Mouse (Mus musculus): ENCODE results near the gene Gm45062. TPM values are rescaled to one million over a fixed set of nuclear protein-coding genes. Genes with fewer than 3 reads are reported as not detected.

The Gm45062 gene
- polyA plus RNA-seq, 1 experiment: not detected

GRCm38 (mm10) chr6:8430610-8431234 is 171.5 kb downstream of the Gm45062 start:
- TF ChIP-seq CTCF (IDR thresholded peaks at IDR 0.05; ENCODE audit: insufficient read depth, low read depth, low read length) (no peak), POLR2A (IDR thresholded peaks at IDR 0.05; ENCODE audit: insufficient read depth, low read depth, low read length) (no peak)
- Histone ChIP-seq H3K4me3 (ENCODE audit: insufficient read depth, low read depth, low read length) (no peak overlapping the region), H3K4me1 (ENCODE audit: control insufficient read depth, insufficient read depth, low read length) (no peaks in the 10 kb centered on the region), H3K27ac (ENCODE audit: insufficient read depth, low read depth, low read length) (no peak overlapping the region)
- WGBS: 95% methylated on average over 9 of the region's 9 CpGs

GRCm38 (mm10) chr6:8433179-8433578 is 173.9 kb downstream of the Gm45062 start:
- Histone ChIP-seq H3K27ac (ENCODE audit: insufficient read depth, low read depth, low read length) (no peak overlapping the region), H3K4me3 (ENCODE audit: insufficient read depth, low read depth, low read length) (no peak overlapping the region), H3K4me1 (ENCODE audit: control insufficient read depth, insufficient read depth, low read length) (no peaks in the 10 kb centered on the region)
- WGBS: 71% methylated on average over 9 of the region's 9 CpGs
- TF ChIP-seq POLR2A (IDR thresholded peaks at IDR 0.05; ENCODE audit: insufficient read depth, low read depth, low read length): no peak
- no peak for TF ChIP-seq CTCF (IDR thresholded peaks at IDR 0.05; ENCODE audit: insufficient read depth, low read depth, low read length)

- Histone ChIP-seq H3K4me3 (ENCODE audit: insufficient read depth, low read depth, low read length) (no peak overlapping the region), H3K27ac (ENCODE audit: insufficient read depth, low read depth, low read length) (no peak overlapping the region), H3K4me1 (ENCODE audit: control insufficient read depth, insufficient read depth, low read length) (no peaks in the 10 kb centered on the region)
- TF ChIP-seq POLR2A (IDR thresholded peaks at IDR 0.05; ENCODE audit: insufficient read depth, low read depth, low read length): no peak
- no peak for TF ChIP-seq CTCF (IDR thresholded peaks at IDR 0.05; ENCODE audit: insufficient read depth, low read depth, low read length)
- WGBS: 96% methylated on average over 3 of the region's 3 CpGs
Observed at GRCm38 (mm10) chr6:8437937-8438336, 178.7 kb downstream of the Gm45062 start.

- TF ChIP-seq POLR2A (IDR thresholded peaks at IDR 0.05; ENCODE audit: insufficient read depth, low read depth, low read length) (no peak), CTCF (IDR thresholded peaks at IDR 0.05; ENCODE audit: insufficient read depth, low read depth, low read length) (no peak)
- Histone ChIP-seq H3K4me3 (ENCODE audit: insufficient read depth, low read depth, low read length) (no peak overlapping the region), H3K27ac (ENCODE audit: insufficient read depth, low read depth, low read length) (no peak overlapping the region), H3K4me1 (ENCODE audit: control insufficient read depth, insufficient read depth, low read length) (no peaks in the 10 kb centered on the region)
- 90% methylated on average over 3 of the region's 3 CpGs for WGBS
Observed at GRCm38 (mm10) chr6:8441814-8442213, 182.6 kb downstream of the Gm45062 start.

- Histone ChIP-seq H3K27ac (ENCODE audit: insufficient read depth, low read depth, low read length) (no peak overlapping the region), H3K4me3 (ENCODE audit: insufficient read depth, low read depth, low read length) (no peak overlapping the region), H3K4me1 (ENCODE audit: control insufficient read depth, insufficient read depth, low read length) (no peaks in the 10 kb centered on the region)
- WGBS: 63% methylated on average over 5 of the region's 5 CpGs
- TF ChIP-seq CTCF (IDR thresholded peaks at IDR 0.05; ENCODE audit: insufficient read depth, low read depth, low read length): no peak
- no peak for TF ChIP-seq POLR2A (IDR thresholded peaks at IDR 0.05; ENCODE audit: insufficient read depth, low read depth, low read length)
Observed at GRCm38 (mm10) chr6:8446786-8447185, 187.5 kb downstream of the Gm45062 start.

- H3K27ac ChIP-seq (ENCODE audit: insufficient read depth, low read depth, low read length): no peak overlapping the region
- H3K4me1 ChIP-seq (ENCODE audit: control insufficient read depth, insufficient read depth, low read length): no peaks in the 10 kb centered on the region
- no peak overlapping the region for H3K4me3 ChIP-seq (ENCODE audit: insufficient read depth, low read depth, low read length)
- 95% methylated on average over 5 of the region's 5 CpGs for WGBS
- TF ChIP-seq POLR2A (IDR thresholded peaks at IDR 0.05; ENCODE audit: insufficient read depth, low read depth, low read length) (no peak), CTCF (IDR thresholded peaks at IDR 0.05; ENCODE audit: insufficient read depth, low read depth, low read length) (no peak)
Observed at GRCm38 (mm10) chr6:8455599-8455998, 196.3 kb downstream of the Gm45062 start.

- Histone ChIP-seq H3K27ac (ENCODE audit: insufficient read depth, low read depth, low read length) (no peak overlapping the region), H3K4me1 (ENCODE audit: control insufficient read depth, insufficient read depth, low read length) (no peaks in the 10 kb centered on the region), H3K4me3 (ENCODE audit: insufficient read depth, low read depth, low read length) (no peak overlapping the region)
- WGBS: 58% methylated on average over 4 of the region's 4 CpGs
- TF ChIP-seq CTCF (IDR thresholded peaks at IDR 0.05; ENCODE audit: insufficient read depth, low read depth, low read length) (no peak), POLR2A (IDR thresholded peaks at IDR 0.05; ENCODE audit: insufficient read depth, low read depth, low read length) (no peak)
Observed at GRCm38 (mm10) chr6:8458596-8458995, 199.3 kb downstream of the Gm45062 start.

GRCm38 (mm10) chr6:8462447-8462846 is 203.2 kb downstream of the Gm45062 start:
- WGBS: 93% methylated on average over 2 of the region's 2 CpGs
- TF ChIP-seq CTCF (IDR thresholded peaks at IDR 0.05; ENCODE audit: insufficient read depth, low read depth, low read length) (no peak), POLR2A (IDR thresholded peaks at IDR 0.05; ENCODE audit: insufficient read depth, low read depth, low read length) (no peak)
- Histone ChIP-seq H3K4me1 (ENCODE audit: control insufficient read depth, insufficient read depth, low read length) (no peaks in the 10 kb centered on the region), H3K4me3 (ENCODE audit: insufficient read depth, low read depth, low read length) (no peak overlapping the region), H3K27ac (ENCODE audit: insufficient read depth, low read depth, low read length) (no peak overlapping the region)

DNA sequence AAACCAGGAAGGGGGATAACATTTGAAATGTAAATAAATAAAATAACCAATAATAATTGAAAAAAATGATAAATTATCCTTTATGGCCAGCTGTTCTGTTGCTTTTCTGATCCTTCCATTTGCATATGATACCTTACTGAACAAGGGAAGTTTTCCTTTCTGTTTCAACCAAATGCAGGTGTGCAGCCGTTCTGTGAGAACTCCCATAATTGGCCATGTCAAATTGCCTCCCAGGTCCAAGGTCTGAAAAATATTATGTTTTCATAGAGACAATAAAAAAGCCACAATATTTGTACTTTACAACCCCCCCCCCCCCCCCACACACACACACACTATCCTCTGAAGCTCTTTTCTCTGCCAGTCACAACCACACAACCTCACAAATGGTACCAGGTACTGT is 206.1 kb downstream of the Gm45062 start:
- H3K27ac ChIP-seq (ENCODE audit: insufficient read depth, low read depth, low read length): no peak overlapping the region
- no peak overlapping the region for H3K4me3 ChIP-seq (ENCODE audit: insufficient read depth, low read depth, low read length)
- no peak for TF ChIP-seq CTCF (IDR thresholded peaks at IDR 0.05; ENCODE audit: insufficient read depth, low read depth, low read length)
- no peak for TF ChIP-seq POLR2A (IDR thresholded peaks at IDR 0.05; ENCODE audit: insufficient read depth, low read depth, low read length)
- 95% methylated on average over 1 of the region's 1 CpGs for WGBS
- H3K4me1 ChIP-seq (ENCODE audit: control insufficient read depth, insufficient read depth, low read length): no peaks in the 10 kb centered on the region
